Mouse (Mus musculus): ENCODE data around the gene Dxo.

Dxo gene

DNA sequence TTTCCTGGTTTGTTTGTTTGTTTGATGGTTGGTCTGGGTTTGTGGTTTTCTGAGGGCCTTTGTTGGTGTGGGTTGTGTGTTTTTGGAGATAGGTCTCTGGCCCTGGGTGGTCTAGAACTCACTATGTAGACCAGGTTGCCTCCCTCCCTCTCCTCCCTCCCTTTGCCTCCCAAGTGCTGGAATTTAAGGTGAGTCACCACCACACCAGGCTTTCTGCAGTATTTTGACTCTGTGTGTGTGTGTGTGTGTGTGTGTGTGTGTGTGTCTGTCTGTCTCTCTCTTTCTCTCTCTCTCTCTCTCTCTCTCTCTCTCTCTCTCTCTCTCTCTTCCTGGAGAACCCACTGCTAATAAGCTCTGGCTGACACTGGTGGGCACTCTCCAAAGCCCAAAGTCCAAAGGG, 44.3 kb downstream of the Dxo start:
- peak; percentile 67 for DNase-seq (ENCODE audit: low read depth, low spot score)

DNA sequence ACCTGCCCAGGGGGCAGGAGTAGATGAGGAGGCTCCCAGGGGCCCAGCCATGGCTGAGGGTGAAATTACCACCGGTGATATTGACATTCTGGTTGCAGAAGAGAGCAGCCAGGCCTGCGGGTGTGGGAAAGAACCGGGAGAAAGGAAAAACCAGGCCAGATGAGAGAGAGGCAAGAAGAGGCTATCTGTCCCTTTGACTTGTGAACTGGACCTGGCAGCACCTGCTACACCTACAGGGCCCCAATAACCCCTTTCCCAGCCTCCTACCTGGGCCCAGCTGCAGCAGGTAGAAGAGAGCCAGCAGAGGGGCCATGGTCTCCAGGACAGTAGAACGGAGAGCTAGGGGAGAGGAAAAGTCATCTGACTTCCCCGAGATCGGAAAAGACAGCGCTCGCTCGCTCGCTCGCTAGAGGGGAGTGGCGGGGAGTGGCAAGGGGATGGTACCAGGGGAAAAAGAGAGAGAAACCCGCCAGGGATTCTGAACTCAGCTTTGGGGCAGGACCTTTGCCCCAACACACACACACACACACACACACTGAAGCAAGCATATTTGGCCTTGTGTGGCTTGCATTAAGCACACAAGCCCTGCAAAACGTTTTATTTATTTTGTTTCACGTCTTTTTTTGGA, 45.0 kb downstream of the Dxo start, which contains the start of gene Gm20547:
Gene Gm20547 (minus strand): TSS at position 360 of the 628 bp plus-strand sequence.
- no peak for DNase-seq (ENCODE audit: low read depth, low spot score)

DNA sequence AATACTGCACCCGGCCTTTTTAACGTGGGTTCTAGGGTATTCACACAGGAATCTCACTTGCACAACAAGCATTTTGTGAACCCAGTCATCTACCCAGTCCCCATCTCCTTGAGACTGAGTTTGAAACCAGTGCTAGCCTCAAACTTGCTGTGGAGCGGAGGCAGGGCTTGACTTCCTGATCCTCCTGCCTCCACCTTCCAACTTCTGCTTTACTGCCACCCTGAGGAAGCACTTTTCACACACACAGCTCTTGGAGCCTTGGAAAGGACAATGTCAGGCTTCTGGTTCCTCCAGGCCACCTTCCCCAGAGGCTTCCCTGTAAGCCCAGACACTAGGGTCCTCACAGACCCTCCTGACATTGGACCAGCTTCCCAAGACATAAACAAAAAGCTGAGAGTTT, 46.5 kb downstream of the Dxo start:
- peak; percentile 48 for DNase-seq (ENCODE audit: low read depth, low spot score)

DNA sequence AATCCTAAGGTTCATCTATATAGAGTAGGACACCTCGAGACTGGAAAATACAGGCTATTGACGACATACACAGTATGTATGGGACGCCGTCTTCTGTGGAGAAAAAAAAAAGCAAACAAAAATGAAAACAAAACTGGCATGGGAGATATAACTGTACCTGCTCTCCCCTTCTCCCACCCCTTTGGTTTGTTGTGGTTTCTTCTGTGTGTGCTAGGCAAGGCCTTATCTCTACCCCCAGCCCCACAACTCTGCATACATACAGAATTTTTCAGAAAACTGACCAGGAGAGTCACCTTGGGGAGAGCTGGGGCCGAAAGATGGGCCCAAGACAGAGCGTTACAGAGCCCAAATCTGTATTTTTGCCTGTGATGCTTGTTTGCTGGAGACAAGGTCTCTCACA, 47.9 kb downstream of the Dxo start:
- no peak for DNase-seq (ENCODE audit: low read depth, low spot score)

DNA sequence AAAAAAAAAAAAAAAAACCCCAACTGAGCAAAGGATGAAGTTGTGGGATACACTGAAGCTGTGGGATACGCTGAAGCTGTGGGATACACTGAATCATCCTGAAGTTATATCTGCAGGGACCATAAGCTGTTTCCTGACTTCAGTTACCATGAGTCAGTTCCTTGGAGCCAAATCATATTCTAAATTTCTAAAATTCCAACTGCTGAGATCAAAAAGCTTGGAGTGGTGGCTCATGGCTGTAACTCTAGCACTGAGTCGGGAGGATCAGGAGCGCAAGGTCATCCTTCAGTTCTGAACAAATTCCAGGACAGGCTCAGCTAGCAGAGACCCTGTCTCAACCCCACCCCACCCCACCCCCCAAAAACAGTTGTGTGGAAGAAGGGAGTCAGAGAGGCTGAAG, 48.8 kb downstream of the Dxo start:
- DNase-seq (ENCODE audit: low read depth, low spot score), result peak; percentile 82

DNA sequence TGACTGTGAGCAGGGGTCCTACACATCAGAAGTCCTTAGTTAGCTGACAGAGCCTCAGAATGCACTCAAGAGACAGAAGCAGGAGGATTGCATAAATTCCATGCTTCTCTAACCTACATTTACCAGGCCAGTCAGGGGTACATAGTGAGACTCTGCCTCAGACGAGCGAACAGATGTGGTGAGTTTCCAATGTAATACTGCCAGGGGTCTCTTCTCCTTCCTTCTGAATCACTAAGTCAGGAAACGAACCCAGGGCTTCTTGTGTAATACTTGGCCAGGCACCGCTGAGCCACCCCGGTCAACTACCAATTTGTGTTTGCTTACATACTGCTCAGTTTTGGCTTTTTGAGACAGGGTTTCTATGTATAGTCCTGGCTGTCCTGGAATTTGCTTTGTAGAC, 51.1 kb downstream of the Dxo start:
- no peak for DNase-seq (ENCODE audit: low read depth, low spot score)

Data from 3T3-L1 (cell line).